Mouse (Mus musculus): ENCODE data around the gene Lpgat1. TPM values are rescaled to one million over a fixed set of nuclear protein-coding genes. Genes with fewer than 3 reads are reported as not detected.
A peak's percentile ranks its signal among the peaks of the same experiment; 100 is the strongest.

Lpgat1 gene
- polyA plus RNA-seq, 1 experiment from 2014 or later: 43.2 TPM

DNA sequence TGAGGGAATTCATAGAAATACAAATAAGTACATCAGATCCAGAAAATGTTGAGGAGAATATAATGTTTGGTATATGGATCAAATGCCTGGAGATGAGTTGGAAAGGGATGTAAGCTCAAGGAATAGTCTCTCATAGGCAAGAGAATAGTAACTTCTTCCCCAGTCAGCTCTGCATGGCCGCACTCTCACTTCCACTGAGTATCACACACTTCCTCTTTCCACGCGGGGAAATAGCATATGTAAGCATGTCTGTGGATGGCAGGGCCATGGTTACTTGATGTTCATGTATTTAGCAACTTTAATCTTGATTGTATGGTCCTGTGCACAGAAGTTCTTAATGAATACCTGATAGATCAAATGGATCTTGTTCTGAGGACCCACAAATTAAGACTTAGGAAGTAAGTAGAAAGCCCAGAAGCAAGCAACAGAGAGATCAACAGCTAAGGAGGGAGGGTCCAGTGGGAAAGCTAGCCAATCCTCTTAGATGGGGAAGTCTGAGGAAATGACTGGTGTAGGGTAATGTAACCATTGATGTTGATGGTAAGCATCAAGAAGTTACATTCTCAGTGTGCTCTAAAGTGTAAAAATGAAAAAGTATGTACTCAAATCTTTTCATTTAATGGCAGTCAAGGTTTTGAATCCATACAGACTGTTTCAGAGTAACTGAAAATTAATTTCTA, 39.0 kb downstream of the Lpgat1 start:
- Histone ChIP-seq H3K4me3 (ENCODE audit: low read depth, low read length) (no peak overlapping the region), H3K9ac (no peak overlapping the region), H3K36me3 (ENCODE audit: insufficient read depth) (peaks cover 45% of the 10 kb centered on the region), H3K9me3 (ENCODE audit: low read depth, low read length) (no peaks in the 10 kb centered on the region; the same call in 1 of the 2 replicates), H3K27ac (ENCODE audit: low read depth) (no peak overlapping the region), H3K4me2 (no peak overlapping the region), H3K4me1 (ENCODE audit: insufficient read depth) (no peaks in the 10 kb centered on the region), H3K27me3 (ENCODE audit: insufficient read depth, low read length) (no peaks in the 10 kb centered on the region)
- no peak for TF ChIP-seq CTCF (IDR thresholded peaks at IDR 0.05; ENCODE audit: low read depth)
- WGBS: 95% methylated on average over 3 of the region's 3 CpGs
- DNase-seq (no peak), ATAC-seq (ENCODE audit: insufficient read depth) (no peak)

DNA sequence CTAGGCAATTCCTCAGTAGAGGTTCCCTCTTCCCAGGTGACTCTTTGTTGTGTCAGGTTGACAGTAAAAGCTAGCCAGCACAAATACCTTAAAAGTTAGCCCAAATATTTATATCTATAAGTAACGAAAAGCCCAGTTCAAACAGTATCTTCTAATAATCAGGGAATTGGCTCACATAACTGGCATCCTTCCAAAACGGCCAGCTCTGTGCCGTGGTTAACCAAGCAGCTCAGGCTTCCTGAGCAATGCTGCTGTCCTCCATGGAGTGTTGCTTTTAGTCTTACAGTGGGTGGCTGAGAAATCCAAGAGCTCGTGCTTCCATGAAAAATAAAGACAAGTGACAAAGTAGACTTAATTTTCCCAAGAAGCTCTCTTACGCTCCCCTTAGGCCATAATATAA, 56.5 kb downstream of the Lpgat1 start:
- ATAC-seq (ENCODE audit: insufficient read depth) (no peak), DNase-seq (peak; percentile 71)
- no peak overlapping the region for H3K9ac ChIP-seq
- no peak for TF ChIP-seq CTCF (IDR thresholded peaks at IDR 0.05; ENCODE audit: low read depth)
- H3K36me3 ChIP-seq (ENCODE audit: insufficient read depth): peaks cover 43% of the 10 kb centered on the region
- no peaks in the 10 kb centered on the region for H3K4me1 ChIP-seq (ENCODE audit: insufficient read depth)
- WGBS: 55% methylated on average over 5 of the region's 5 CpGs
- no peak overlapping the region for H3K27ac ChIP-seq (ENCODE audit: low read depth)
- H3K9me3 ChIP-seq (ENCODE audit: low read depth, low read length): no peaks in the 10 kb centered on the region
- H3K27me3 ChIP-seq (ENCODE audit: insufficient read depth, low read length): no peaks in the 10 kb centered on the region
- H3K4me3 ChIP-seq (ENCODE audit: low read depth, low read length): no peak overlapping the region
- H3K4me2 ChIP-seq: no peak overlapping the region

DNA sequence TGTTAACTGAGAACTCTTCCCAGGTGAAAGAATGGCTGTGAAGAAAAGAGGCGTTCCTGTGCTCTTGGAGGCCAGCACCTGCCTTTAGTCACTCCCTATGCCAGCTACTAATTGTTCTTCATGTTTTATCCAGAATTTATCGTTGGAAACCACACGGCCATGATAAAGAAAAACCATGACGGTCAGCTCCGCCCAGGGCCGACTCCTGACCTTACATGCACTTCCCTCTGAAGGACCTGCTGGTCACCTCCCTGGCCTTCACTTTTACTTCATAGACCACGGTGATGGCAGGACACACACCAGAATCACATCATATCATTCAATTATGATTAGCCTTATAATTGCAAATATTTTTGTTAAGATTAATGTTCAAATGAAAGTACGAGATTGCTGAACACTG, 57.5 kb downstream of the Lpgat1 start:
- no peaks in the 10 kb centered on the region for H3K4me1 ChIP-seq (ENCODE audit: insufficient read depth)
- no peak overlapping the region for H3K9ac ChIP-seq
- TF ChIP-seq CTCF (IDR thresholded peaks at IDR 0.05; ENCODE audit: low read depth): no peak
- no peak overlapping the region for H3K27ac ChIP-seq (ENCODE audit: low read depth)
- peaks cover 52% of the 10 kb centered on the region for H3K36me3 ChIP-seq (ENCODE audit: insufficient read depth)
- no peak overlapping the region for H3K4me3 ChIP-seq (ENCODE audit: low read depth, low read length)
- 71% methylated on average over 8 of the region's 8 CpGs for WGBS
- DNase-seq: no peak
- H3K27me3 ChIP-seq (ENCODE audit: insufficient read depth, low read length): no peaks in the 10 kb centered on the region
- no peaks in the 10 kb centered on the region for H3K9me3 ChIP-seq (ENCODE audit: low read depth, low read length)
- ATAC-seq (ENCODE audit: insufficient read depth): no peak
- no peak overlapping the region for H3K4me2 ChIP-seq

- H3K27me3 ChIP-seq (ENCODE audit: insufficient read depth, low read length): no peaks in the 10 kb centered on the region
- 58% methylated on average over 8 of the region's 8 CpGs for WGBS
- no peak overlapping the region for H3K4me2 ChIP-seq
- no peaks in the 10 kb centered on the region for H3K9me3 ChIP-seq (ENCODE audit: low read depth, low read length)
- peaks cover 64% of the 10 kb centered on the region for H3K36me3 ChIP-seq (ENCODE audit: insufficient read depth)
- no peak overlapping the region for H3K4me3 ChIP-seq (ENCODE audit: low read depth, low read length)
- TF ChIP-seq CTCF (IDR thresholded peaks at IDR 0.05; ENCODE audit: low read depth): no peak
- H3K4me1 ChIP-seq (ENCODE audit: insufficient read depth): no peaks in the 10 kb centered on the region
- DNase-seq (no peak), ATAC-seq (ENCODE audit: insufficient read depth) (no peak)
- no peak overlapping the region for H3K9ac ChIP-seq
- no peak overlapping the region for H3K27ac ChIP-seq (ENCODE audit: low read depth)
Observed at GRCm38 (mm10) chr1:191777521-191777920, 59.9 kb downstream of the Lpgat1 start.

DNA sequence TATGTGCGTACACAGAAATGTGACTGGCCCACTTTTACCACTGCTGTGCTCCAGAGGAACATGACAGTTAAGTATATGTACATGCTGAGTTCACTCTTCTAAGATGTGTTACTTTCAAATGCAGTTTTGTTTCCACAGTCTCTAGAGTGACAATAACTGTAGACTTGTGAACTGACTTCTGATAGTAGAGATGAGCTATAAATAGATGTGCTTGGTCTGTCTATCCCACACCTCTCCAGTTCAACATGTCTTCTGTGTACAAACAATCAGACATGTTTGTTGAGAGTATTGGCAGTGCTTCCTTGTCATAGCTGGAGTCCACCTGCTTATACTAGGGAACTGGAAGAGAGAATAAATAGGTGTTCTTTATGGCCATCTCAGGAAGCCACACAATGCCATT, 62.8 kb downstream of the Lpgat1 start:
- Histone ChIP-seq H3K4me1 (ENCODE audit: insufficient read depth) (0 out of 2 replicates have a peak, but pooled peaks cover under 1% of the 10 kb centered on the region), H3K9ac (no peak overlapping the region), H3K4me3 (ENCODE audit: low read depth, low read length) (no peak overlapping the region), H3K36me3 (ENCODE audit: insufficient read depth) (peaks cover 46% of the 10 kb centered on the region), H3K27ac (ENCODE audit: low read depth) (no peak overlapping the region), H3K27me3 (ENCODE audit: insufficient read depth, low read length) (no peaks in the 10 kb centered on the region), H3K4me2 (no peak overlapping the region), H3K9me3 (ENCODE audit: low read depth, low read length) (no peaks in the 10 kb centered on the region)
- TF ChIP-seq CTCF (IDR thresholded peaks at IDR 0.05; ENCODE audit: low read depth): no peak
- 98% methylated on average over 1 of the region's 1 CpGs for WGBS
- DNase-seq (no peak), ATAC-seq (ENCODE audit: insufficient read depth) (no peak)

- Histone ChIP-seq H3K27ac (ENCODE audit: low read depth) (peak overlapping the region; percentile 74; the same call in 1 of the 2 replicates), H3K27me3 (ENCODE audit: insufficient read depth, low read length) (no peaks in the 10 kb centered on the region), H3K36me3 (ENCODE audit: insufficient read depth) (peaks cover 13% of the 10 kb centered on the region; the same call in 1 of the 2 replicates), H3K4me1 (ENCODE audit: insufficient read depth) (peaks cover 4% of the 10 kb centered on the region), H3K9me3 (ENCODE audit: low read depth, low read length) (no peaks in the 10 kb centered on the region), H3K9ac (no peak overlapping the region), H3K4me3 (ENCODE audit: low read depth, low read length) (no peak overlapping the region), H3K4me2 (no peak overlapping the region)
- ATAC-seq (ENCODE audit: insufficient read depth): peak; percentile 62
- 62% methylated on average over 11 of the region's 11 CpGs for WGBS
- DNase-seq: peak; percentile 34
- TF ChIP-seq CTCF (IDR thresholded peaks at IDR 0.05; ENCODE audit: low read depth): no peak
Observed at GRCm38 (mm10) chr1:191785108-191785507, 67.5 kb downstream of the Lpgat1 start.

DNA sequence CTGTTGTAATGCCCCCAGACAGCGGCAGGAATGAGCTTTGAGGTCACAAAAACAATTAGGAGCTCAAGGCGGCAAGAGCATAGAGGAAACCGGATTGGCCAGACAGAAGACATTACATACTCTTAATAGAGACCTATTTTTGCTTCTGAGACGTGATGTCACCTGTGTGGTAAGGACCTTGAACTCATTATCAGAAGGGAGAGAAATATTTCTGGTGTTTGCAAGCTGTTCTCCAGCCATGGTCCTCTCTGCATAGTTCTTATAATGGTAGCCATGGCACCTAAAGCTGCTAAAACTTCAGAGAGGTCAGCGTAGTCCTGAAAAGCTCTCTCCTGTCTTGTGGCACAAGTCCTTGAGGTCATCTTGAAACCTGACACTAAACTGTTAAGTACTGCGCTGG, 68.6 kb downstream of the Lpgat1 start:
- Histone ChIP-seq H3K9ac (no peak overlapping the region), H3K4me2 (no peak overlapping the region), H3K4me1 (ENCODE audit: insufficient read depth) (peaks cover 4% of the 10 kb centered on the region), H3K27ac (ENCODE audit: low read depth) (no peak overlapping the region), H3K36me3 (ENCODE audit: insufficient read depth) (0 out of 2 replicates have a peak, but pooled peaks cover 1% of the 10 kb centered on the region), H3K4me3 (ENCODE audit: low read depth, low read length) (no peak overlapping the region), H3K9me3 (ENCODE audit: low read depth, low read length) (no peaks in the 10 kb centered on the region), H3K27me3 (ENCODE audit: insufficient read depth, low read length) (no peaks in the 10 kb centered on the region)
- no peak for TF ChIP-seq CTCF (IDR thresholded peaks at IDR 0.05; ENCODE audit: low read depth)
- WGBS: 55% methylated on average over 6 of the region's 6 CpGs
- no peak for ATAC-seq (ENCODE audit: insufficient read depth)
- no peak for DNase-seq
